ENCODE assay signal across 26 mouse cellular contexts in genomic region chr3:96802214-96802613, GRCm38 (mm10). TPM values are rescaled to one million over a fixed set of nuclear protein-coding genes. Genes with fewer than 3 reads are reported as not detected.
DNase-seq lines count a peak whose midpoint lies in the region; TF ChIP-seq lines count a peak whose summit lies in the region.
"Had no signal": no experiment of that assay in that cellular context is flagged by ENCODE, and none has a peak within 500 bp of the region (broad histone marks: within the 10 kb centered on the region; RNA-seq: fewer than 3 reads in every experiment).

No protein-coding gene starts in this region.

- peaks cover 6% of the 10 kb centered on the region; the same call in 1 of the 2 replicates for H3K36me3 ChIP-seq in small intestine, adult 2 months (ENCODE audit: control insufficient read depth, insufficient read depth, low read length)
- H3K36me3 ChIP-seq: embryonic facial prominence, embryonic 15.5 days; forebrain, embryonic 10.5 days had no signal

- no peak for TF ChIP-seq CTCF in small intestine, adult 2 months (IDR thresholded peaks at IDR 0.05; ENCODE audit: extremely low read depth, insufficient read length, insufficient replicate concordance, low read depth, low read length)

- DNase-seq in heart, adult 11 months, result peak; percentile 64
- no peak for DNase-seq in heart, postnatal 14 days
- peak; percentile 37 for DNase-seq in MEL-GATA-1-ER (ENCODE audit: extremely low read depth, low read depth)
- no peak for DNase-seq in adrenal gland, postnatal 10 days
- DNase-seq in adrenal gland, postnatal 4 days (ENCODE audit: low spot score in 2 of 2), result no peak
- DNase-seq: adrenal gland, adult 2 months; adrenal gland, postnatal 14 days; adrenal gland, postnatal 36 days; cerebellum, adult 11 months; cerebellum, adult 18-20 months; cerebellum, adult 8-10 months; cerebellum, adult 9-11 months; cerebellum, postnatal 14 days; cerebellum, postnatal 36 days; embryo, embryonic 11 days had no signal

- WGBS in small intestine, adult 2 months, result 13% methylated on average over 1 of the region's 1 CpGs

- TF ChIP-seq POLR2A in small intestine, adult 2 months (IDR thresholded peaks at IDR 0.05; ENCODE audit: low read depth, low read length), result no peak

- intact Hi-C loops in heart, postnatal 14 days (cut with DNase I), result no loop called here

- H3K4me1 ChIP-seq in small intestine, adult 2 months (ENCODE audit: control insufficient read depth, insufficient read depth, insufficient read length, low read length), result peaks cover 1% of the 10 kb centered on the region; the same call in 1 of the 2 replicates
- H3K4me1 ChIP-seq: embryonic facial prominence, embryonic 13.5 days; embryonic facial prominence, embryonic 15.5 days; forebrain, embryonic 10.5 days; forebrain, embryonic 12.5 days had no signal

- H3K4me3 ChIP-seq in small intestine, adult 2 months (ENCODE audit: low read depth, low read length), result no peak overlapping the region
- H3K4me3 ChIP-seq: embryonic facial prominence, embryonic 13.5 days; embryonic facial prominence, embryonic 15.5 days; erythroblast, embryonic 14.5 days; forebrain, embryonic 10.5 days; forebrain, embryonic 12.5 days had no signal

- peak overlapping the region; percentile 17; the same call in 1 of the 2 replicates for H3K27ac ChIP-seq in small intestine, adult 2 months (ENCODE audit: insufficient read depth, low read depth, low read length)
- H3K27ac ChIP-seq: embryonic facial prominence, embryonic 13.5 days; embryonic facial prominence, embryonic 15.5 days; forebrain, embryonic 10.5 days; forebrain, embryonic 12.5 days had no signal

- no peaks in the 10 kb centered on the region for H3K27me3 ChIP-seq in small intestine, adult 2 months (ENCODE audit: control insufficient read depth, insufficient read depth, low read length)
- H3K27me3 ChIP-seq: embryonic facial prominence, embryonic 13.5 days; embryonic facial prominence, embryonic 15.5 days; forebrain, embryonic 12.5 days had no signal

RNA-seq across cellular contexts. Expression of gene Pdzk1, which starts 26.9 kb away (rescaled TPM):
- under 1 TPM in 1 of 2 experiments, not detected in 1; 0.12 TPM for total RNA-seq in heart, postnatal 14 days (2021)
- 11.4 and 58.3 TPM in 2 replicates for polyA plus RNA-seq in small intestine, adult 2 months (2012; rRNA removed)
- total RNA-seq in adrenal gland, postnatal 10 days (2021), result 1 to 10 TPM; 4.9 to 9.1 TPM
- 10 to 100 TPM in 1 of 2 experiments, 1 to 10 TPM in 1; 7.2 to 40.4 TPM for total RNA-seq in adrenal gland, postnatal 4 days (2021)
- total RNA-seq: adrenal gland, postnatal 36 days had no signal
- polyA plus RNA-seq: adrenal gland, adult 2 months; C2C12; embryonic facial prominence, embryonic 11.5 days; embryonic facial prominence, embryonic 13.5 days; embryonic facial prominence, embryonic 15.5 days; erythroblast, embryonic 14.5 days; forebrain, embryonic 10.5 days; forebrain, embryonic 12.5 days; forebrain, embryonic 14.5 days had no signal

RNA-seq across cellular contexts. Expression of gene Cd160, which starts 26.9 kb away (rescaled TPM):
- not detected for total RNA-seq in heart, postnatal 14 days (2021)
- 2.4 and 3.4 TPM in 2 replicates for polyA plus RNA-seq in small intestine, adult 2 months (2012; rRNA removed)
- total RNA-seq in adrenal gland, postnatal 10 days (2021), result under 1 TPM; 0.27 to 0.39 TPM
- total RNA-seq in adrenal gland, postnatal 4 days (2021), result under 1 TPM in 1 of 2 experiments, not detected in 1; 0.48 TPM
- total RNA-seq: adrenal gland, adult 2 months; adrenal gland, postnatal 14 days; common myeloid progenitor, adult 5-6 weeks had no signal
- polyA plus RNA-seq: brain, embryonic 14.5 days; embryonic facial prominence, embryonic 11.5 days; erythroblast, embryonic 14.5 days had no signal

Comparison
In these comparisons a context has a peak if more than half of its experiments do, and no peak if none do; other contexts are left out.
1. DNase-seq: peak in heart, adult 11 months (single experiment) and MEL-GATA-1-ER (single experiment); none in heart, postnatal 14 days (0 of 2), adrenal gland, postnatal 10 days (single experiment) and adrenal gland, postnatal 4 days (0 of 2).
2. RNA of gene Pdzk1, which starts 26.9 kb away (total RNA-seq): 7.2 to 40.4 TPM in adrenal gland, postnatal 4 days and 4.9 to 9.1 TPM in adrenal gland, postnatal 10 days; 0.12 TPM in heart, postnatal 14 days; every median in the first group is over 4 times any median in the second.